Mouse (Mus musculus) hindbrain, embryonic 10.5 days (tissue): ENCODE results near the gene Cntrob. TPM values are rescaled to one million over a fixed set of nuclear protein-coding genes. Genes with fewer than 3 reads are reported as not detected.
A peak's percentile ranks its signal among the peaks of the same experiment; 100 is the strongest.
"Not testable (repeated sequence)": the region's sequence is repeated elsewhere in the genome, so short reads cannot be mapped to it uniquely, and the experiment has no call there.

Experiments used
- DNase-seq: peaks from one replicate; pipeline ENCODE4 v3.0.0-alpha.2; 2017; ENCODE audit warnings: low spot score
- H3K27ac ChIP-seq: fragments of 300-500 bp; sonication (generic); 2 replicates; pipeline ENCODE4 v1.5.1; 2016; ENCODE audit warnings: mild to moderate bottlenecking, moderate library complexity
- H3K27me3 ChIP-seq: fragments of 300-500 bp; sonication (generic); 2 replicates; pipeline ENCODE4 v1.6.1; 2016; ENCODE audit warnings: mild to moderate bottlenecking; ENCODE audit not compliant: poor library complexity, insufficient read depth, severe bottlenecking
- H3K36me3 ChIP-seq: fragments of 300-500 bp; sonication (generic); 2 replicates; pipeline ENCODE4 v1.6.1; 2016; ENCODE audit warnings: mild to moderate bottlenecking, moderate library complexity
- H3K4me1 ChIP-seq: fragments of 300-500 bp; sonication (generic); replicated peaks from 2 replicates; pipeline ENCODE4 v1.6.1; 2016; ENCODE audit warnings: mild to moderate bottlenecking
- H3K4me3 ChIP-seq: fragments of 300-500 bp; sonication (generic); 2 replicates; pipeline ENCODE4 v1.5.1; 2016; ENCODE audit warnings: mild to moderate bottlenecking, moderate library complexity
- H3K9me3 ChIP-seq: fragments of 300-500 bp; sonication (generic); 2 replicates; pipeline ENCODE4 v1.6.1; 2016; ENCODE audit warnings: mild to moderate bottlenecking, moderate library complexity
- WGBS: fragments of 180-500 bp; shearing (Covaris S2); methylation state at CpG from one replicate; pipeline ENCODE4 v1.1.7; 2016; 5-methylcytosine and 5-hydroxymethylcytosine counted together
- polyA plus RNA-seq: library from polyadenylated mRNA; unstranded; fragments of >200 nt; fragmentation: Nextera tagmentation; extraction: Ambion mirVana; gene quantifications from 2 replicates; pipeline ENCODE4 v1.2.1, GENCODE M21; 2016

The Cntrob gene
- polyA plus RNA-seq, 1 experiment from 2014 or later: 34.2 TPM

DNA sequence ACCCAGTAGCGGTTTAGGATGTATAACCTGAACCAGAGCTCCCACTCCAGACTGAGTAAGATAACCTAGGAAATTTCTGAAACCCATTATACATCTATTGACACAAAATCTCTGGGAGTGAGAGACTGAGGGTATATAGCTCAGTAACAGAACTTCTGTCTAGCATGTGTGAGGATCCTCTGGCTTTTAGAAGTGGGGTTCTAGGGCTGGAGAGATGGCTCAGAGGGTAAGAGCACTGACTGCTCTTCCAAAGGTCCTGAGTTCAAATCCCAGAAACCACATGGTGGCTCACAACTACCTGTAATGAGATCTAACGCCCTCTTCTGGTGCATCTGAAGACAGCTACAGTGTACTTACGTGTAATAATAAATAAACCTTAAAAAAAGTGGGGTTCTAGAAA, 5.6 kb downstream of the Cntrob start:
- DNase-seq, H3K4me3 ChIP-seq, H3K27ac ChIP-seq, H3K27me3 ChIP-seq, H3K9me3 ChIP-seq: not testable (repeated sequence)
- Histone ChIP-seq H3K36me3 (peaks cover 81% of the 10 kb centered on the region), H3K4me1 (peaks cover 20% of the 10 kb centered on the region)
- 86% methylated on average over 3 of the region's 3 CpGs for WGBS

DNA sequence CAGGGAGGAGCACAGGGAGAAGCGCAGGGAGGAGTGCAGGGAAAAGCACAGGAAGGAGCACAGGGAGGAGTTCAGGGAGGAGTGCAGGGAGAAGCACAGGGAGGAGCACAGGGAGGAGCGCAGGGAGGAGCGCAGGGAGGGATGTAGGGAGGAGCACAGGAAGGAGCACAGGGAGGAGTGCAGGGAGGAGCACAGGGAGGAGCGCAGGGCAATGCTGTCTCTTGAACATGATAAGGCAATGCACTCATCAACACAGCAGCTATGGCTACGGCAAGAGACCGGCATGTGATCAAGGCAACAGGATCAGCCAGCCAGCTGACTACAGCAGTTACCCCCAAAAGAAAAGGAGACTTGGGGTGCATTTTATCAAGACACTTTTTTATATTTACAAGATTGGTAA, 7.2 kb downstream of the Cntrob start:
- Histone ChIP-seq H3K27ac (no peak overlapping the region), H3K4me3 (no peak overlapping the region), H3K4me1 (0 out of 2 replicates have a peak, but pooled peaks cover 5% of the 10 kb centered on the region), H3K36me3 (peaks cover 97% of the 10 kb centered on the region), H3K27me3 (no peaks in the 10 kb centered on the region), H3K9me3 (no peaks in the 10 kb centered on the region)
- WGBS: 97% methylated on average over 6 of the region's 6 CpGs
- DNase-seq: no peak

DNA sequence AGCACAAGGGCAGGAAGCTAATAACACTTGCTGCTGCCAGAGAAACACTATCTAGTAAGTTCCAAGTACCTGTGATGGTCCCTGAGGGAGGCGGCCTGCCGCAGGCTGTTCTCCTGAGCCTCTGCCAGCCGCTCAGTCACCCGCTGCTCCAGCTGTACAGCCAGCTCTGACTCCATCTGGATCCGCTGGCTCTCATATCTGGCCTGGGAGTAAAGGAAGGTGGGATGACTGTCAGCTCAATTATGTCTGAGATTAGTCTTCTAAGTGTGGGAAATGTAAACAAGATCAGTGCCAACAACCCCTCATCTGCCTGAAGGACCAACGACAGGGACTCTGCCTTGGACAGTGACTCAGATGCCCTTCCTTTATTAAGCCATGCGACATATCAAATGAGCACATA, 12.3 kb downstream of the Cntrob start:
- WGBS: 88% methylated on average over 7 of the region's 7 CpGs
- Histone ChIP-seq H3K4me3 (no peak overlapping the region), H3K36me3 (peaks cover 100% of the 10 kb centered on the region), H3K4me1 (0 out of 2 replicates have a peak, but pooled peaks cover 2% of the 10 kb centered on the region), H3K27me3 (no peaks in the 10 kb centered on the region), H3K27ac (no peak overlapping the region), H3K9me3 (no peaks in the 10 kb centered on the region)
- DNase-seq: no peak

DNA sequence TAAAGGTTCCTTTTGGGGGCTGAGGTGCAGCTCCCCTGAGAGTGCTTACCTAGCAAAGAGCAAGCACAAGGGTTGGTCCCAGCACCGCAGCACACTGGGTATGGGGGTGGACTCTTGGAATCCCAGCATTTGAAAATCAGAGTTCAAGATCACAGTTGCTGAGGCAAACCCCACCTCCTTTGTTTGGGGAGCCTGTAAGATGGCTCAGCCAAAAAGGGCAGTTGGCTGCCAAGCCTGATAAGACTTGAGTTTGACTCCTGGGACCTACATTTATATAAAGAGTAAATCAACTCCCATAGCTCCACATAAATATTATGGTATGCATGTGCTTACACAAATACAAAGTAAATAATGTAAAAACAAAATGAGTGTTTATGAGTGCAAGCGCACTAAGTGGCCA, 17.5 kb downstream of the Cntrob start:
- WGBS: 94% methylated on average over 2 of the region's 2 CpGs
- Histone ChIP-seq H3K4me3 (no peak overlapping the region), H3K9me3 (no peaks in the 10 kb centered on the region), H3K27me3 (no peaks in the 10 kb centered on the region), H3K27ac (no peak overlapping the region), H3K4me1 (no peaks in the 10 kb centered on the region), H3K36me3 (peaks cover 99% of the 10 kb centered on the region)
- DNase-seq: no peak

DNA sequence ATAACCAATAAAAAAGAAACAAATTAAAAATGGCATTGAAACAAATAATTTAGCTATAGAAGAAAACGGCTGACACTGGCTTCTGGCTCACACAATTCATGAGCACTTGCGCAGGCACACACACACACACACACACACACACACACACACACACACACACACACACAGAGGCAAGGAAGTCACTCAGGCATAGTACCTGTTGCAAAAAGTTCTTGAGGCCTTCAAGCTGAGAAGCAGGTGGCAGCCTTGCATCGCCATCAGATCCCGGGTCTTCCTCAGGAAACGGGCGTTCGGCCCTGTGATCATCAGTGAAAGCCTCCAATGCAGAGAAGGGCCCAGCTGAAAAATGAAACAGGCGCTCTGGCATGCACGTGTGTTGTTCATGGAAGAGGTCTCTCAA, 18.3 kb downstream of the Cntrob start:
- DNase-seq: no peak
- no peaks in the 10 kb centered on the region for H3K9me3 ChIP-seq
- H3K4me1 ChIP-seq: no peaks in the 10 kb centered on the region
- H3K4me3 ChIP-seq: no peak overlapping the region
- WGBS: 91% methylated on average over 9 of the region's 9 CpGs
- peaks cover 99% of the 10 kb centered on the region for H3K36me3 ChIP-seq
- H3K27ac ChIP-seq: no peak overlapping the region
- no peaks in the 10 kb centered on the region for H3K27me3 ChIP-seq

DNA sequence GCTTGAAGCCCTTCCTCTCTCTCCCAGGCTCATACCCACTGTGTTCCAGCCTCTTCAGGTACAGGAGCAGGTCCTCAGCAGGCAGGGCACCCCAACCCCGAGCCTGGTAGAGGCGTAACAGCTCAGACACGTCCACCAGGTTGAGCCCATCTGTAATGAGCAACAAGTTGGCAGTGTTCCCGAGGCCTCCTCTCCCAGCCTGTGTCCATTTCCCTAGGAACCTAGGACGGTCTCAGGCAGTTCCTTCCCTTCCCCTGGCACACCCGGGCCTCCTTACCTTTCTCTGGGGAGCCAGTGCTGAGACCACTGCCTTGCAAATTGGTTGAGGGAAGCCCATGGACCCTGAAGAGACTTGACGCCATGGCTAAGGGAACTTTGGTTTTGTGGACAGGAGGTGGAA, 20.8 kb downstream of the Cntrob start:
- H3K4me1 ChIP-seq: no peaks in the 10 kb centered on the region
- peaks cover 97% of the 10 kb centered on the region for H3K36me3 ChIP-seq
- WGBS: 91% methylated on average over 7 of the region's 7 CpGs
- no peak overlapping the region for H3K27ac ChIP-seq
- no peak for DNase-seq
- H3K9me3 ChIP-seq: no peaks in the 10 kb centered on the region
- H3K4me3 ChIP-seq: no peak overlapping the region
- no peaks in the 10 kb centered on the region for H3K27me3 ChIP-seq

DNA sequence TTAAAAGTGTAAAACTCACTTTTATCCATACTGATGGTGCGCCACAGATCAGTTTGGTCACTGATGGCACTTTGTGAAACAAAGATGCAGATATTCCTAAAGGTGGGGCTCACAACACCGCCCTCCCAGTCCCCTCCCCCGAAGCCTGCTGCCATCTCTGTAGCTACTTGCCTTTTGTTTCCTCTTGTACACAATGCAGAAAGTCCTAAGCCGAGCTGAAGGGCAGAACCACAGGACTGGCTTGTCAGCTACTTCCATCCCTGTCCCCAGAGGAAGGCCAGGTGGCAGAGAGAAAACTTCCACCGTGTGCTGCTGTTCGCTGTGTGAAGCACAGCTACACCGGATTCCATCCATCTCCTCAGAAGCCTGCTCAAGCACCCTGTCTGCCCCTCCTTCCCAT, 25.3 kb downstream of the Cntrob start:
- Histone ChIP-seq H3K4me1 (no peaks in the 10 kb centered on the region), H3K36me3 (peaks cover 71% of the 10 kb centered on the region), H3K27ac (no peak overlapping the region), H3K9me3 (no peaks in the 10 kb centered on the region), H3K27me3 (no peaks in the 10 kb centered on the region), H3K4me3 (no peak overlapping the region)
- DNase-seq: no peak
- WGBS: 77% methylated on average over 7 of the region's 7 CpGs

DNA sequence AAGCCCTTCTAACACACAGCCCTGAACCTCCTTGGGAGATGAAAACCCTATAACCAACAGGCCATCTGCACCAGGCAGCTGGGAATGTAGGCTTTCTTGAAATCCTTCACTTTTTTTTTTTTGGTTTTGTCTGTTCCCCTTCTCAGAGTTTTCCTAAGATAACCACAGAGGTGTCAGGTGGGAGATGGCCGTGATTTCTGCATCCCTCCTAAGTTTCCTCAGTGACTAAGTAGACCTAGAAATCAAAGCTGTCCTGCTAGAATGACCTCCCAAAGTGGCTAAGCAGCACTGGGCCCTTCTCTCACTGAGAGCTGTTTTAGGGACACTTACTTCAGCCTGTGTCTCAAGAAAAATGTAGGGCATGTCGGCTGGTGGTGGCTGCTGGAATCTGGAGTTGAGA, 25.8 kb downstream of the Cntrob start:
- peaks cover 67% of the 10 kb centered on the region for H3K36me3 ChIP-seq
- H3K4me1 ChIP-seq: no peaks in the 10 kb centered on the region
- 89% methylated on average over 2 of the region's 2 CpGs for WGBS

DNA sequence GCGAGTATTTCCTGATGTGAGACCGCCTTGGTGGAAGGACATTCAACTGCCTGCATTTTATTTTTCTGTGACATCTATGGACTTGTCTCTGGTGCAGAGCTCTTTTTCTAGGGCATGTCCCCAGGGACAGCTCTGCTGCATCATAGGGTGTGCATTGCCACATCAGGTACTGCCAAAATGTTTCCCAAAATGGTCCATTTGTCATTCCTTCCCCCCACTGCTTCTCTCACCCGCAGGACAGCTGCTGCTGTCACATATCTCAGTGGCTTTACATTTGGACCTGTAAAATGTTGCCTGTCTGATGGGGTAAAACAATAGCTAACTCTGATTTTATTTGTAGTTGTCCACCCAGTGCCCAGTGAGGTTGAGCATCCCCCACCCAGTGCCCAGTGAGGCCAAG, 28.3 kb downstream of the Cntrob start:
- WGBS: 93% methylated on average over 3 of the region's 3 CpGs
- Histone ChIP-seq H3K4me3 (no peak overlapping the region), H3K27me3 (no peaks in the 10 kb centered on the region), H3K27ac (no peak overlapping the region), H3K9me3 (no peaks in the 10 kb centered on the region), H3K4me1 (no peaks in the 10 kb centered on the region), H3K36me3 (peaks cover 42% of the 10 kb centered on the region)
- no peak for DNase-seq

More for the DNA sequence above, 25.8 kb downstream of the Cntrob start:
- H3K27ac ChIP-seq: no peak overlapping the region
- DNase-seq: no peak
- H3K9me3 ChIP-seq: no peaks in the 10 kb centered on the region
- H3K4me3 ChIP-seq: no peak overlapping the region
- H3K27me3 ChIP-seq: no peaks in the 10 kb centered on the region

DNA sequence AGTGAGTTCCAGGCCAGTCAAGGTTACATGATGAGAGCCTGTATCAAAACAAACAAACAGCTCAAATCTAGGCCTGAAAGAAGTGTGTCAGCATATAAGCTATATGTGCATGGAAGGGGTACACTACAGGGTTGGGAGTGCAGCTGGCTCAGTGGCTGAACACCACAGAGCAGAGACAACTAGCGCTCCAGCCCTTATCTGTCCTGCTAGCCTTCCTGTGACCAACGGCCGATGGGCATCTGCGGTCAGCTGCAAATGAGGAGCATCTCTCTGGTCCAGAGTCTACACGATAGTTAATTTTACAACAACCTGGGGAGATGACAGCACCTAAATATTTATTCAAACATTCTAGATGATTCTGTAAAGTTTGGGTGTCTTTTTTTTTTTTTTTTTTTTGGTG, 32.5 kb downstream of the Cntrob start:
- no peak overlapping the region for H3K27ac ChIP-seq
- 98% methylated on average over 5 of the region's 5 CpGs for WGBS
- H3K36me3 ChIP-seq: peaks cover 5% of the 10 kb centered on the region; the same call in 1 of the 2 replicates
- no peaks in the 10 kb centered on the region for H3K4me1 ChIP-seq
- no peak overlapping the region for H3K4me3 ChIP-seq
- DNase-seq: no peak
- no peaks in the 10 kb centered on the region for H3K27me3 ChIP-seq
- no peaks in the 10 kb centered on the region for H3K9me3 ChIP-seq

DNA sequence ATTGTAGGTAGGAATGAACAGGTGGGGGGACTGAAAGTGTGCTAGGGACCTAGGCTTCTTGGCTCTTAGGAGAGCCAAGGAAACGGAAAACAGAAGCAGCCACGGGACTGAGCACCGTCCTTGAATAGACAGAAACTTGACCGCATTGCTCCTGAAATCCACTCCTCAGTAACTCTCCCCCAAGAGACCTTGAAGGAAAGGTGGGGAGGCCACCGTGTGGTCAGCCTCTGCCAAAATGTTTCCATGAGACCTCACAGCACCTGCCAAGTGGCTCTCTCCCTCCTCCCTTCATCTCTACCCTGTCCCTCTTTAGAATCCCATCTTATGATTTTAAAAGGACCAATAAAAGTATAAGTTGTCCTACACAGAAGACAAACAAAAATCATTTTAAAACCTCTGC, 46.3 kb downstream of the Cntrob start:
- H3K27ac ChIP-seq: no peak overlapping the region
- H3K36me3 ChIP-seq: no peaks in the 10 kb centered on the region
- no peaks in the 10 kb centered on the region; the same call in 1 of the 2 replicates for H3K27me3 ChIP-seq
- H3K4me3 ChIP-seq: no peak overlapping the region
- DNase-seq: no peak
- 74% methylated on average over 5 of the region's 5 CpGs for WGBS
- peaks cover 2% of the 10 kb centered on the region; the same call in 1 of the 2 replicates for H3K4me1 ChIP-seq
- H3K9me3 ChIP-seq: no peaks in the 10 kb centered on the region

GRCm38 (mm10) chr11:69276081-69276480, 47.5 kb downstream of the Cntrob start:
- Histone ChIP-seq H3K27ac (no peak overlapping the region), H3K4me3 (no peak overlapping the region), H3K36me3 (no peaks in the 10 kb centered on the region), H3K27me3 (peaks cover 1% of the 10 kb centered on the region), H3K4me1 (peaks cover 14% of the 10 kb centered on the region; the same call in 1 of the 2 replicates), H3K9me3 (no peaks in the 10 kb centered on the region)
- 68% methylated on average over 2 of the region's 2 CpGs for WGBS
- DNase-seq: no peak

- 86% methylated on average over 6 of the region's 6 CpGs for WGBS
- Histone ChIP-seq H3K27me3 (peaks cover 3% of the 10 kb centered on the region), H3K36me3 (no peaks in the 10 kb centered on the region)
Observed at GRCm38 (mm10) chr11:69275650-69276049, 47.9 kb downstream of the Cntrob start.

GRCm38 (mm10) chr11:69272122-69272740, 51.3 kb downstream of the Cntrob start:
- peaks cover 31% of the 10 kb centered on the region for H3K4me1 ChIP-seq
- H3K4me3 ChIP-seq: no peak overlapping the region
- no peak overlapping the region for H3K27ac ChIP-seq
- WGBS: 40% methylated on average over 16 of the region's 16 CpGs
- peaks cover 20% of the 10 kb centered on the region for H3K27me3 ChIP-seq
- H3K9me3 ChIP-seq: no peaks in the 10 kb centered on the region
- DNase-seq: peak; percentile 73
- no peaks in the 10 kb centered on the region for H3K36me3 ChIP-seq

More at GRCm38 (mm10) chr11:69275650-69276049, 47.9 kb downstream of the Cntrob start:
- no peak for DNase-seq
- Histone ChIP-seq H3K4me1 (peaks cover 16% of the 10 kb centered on the region; the same call in 1 of the 2 replicates), H3K9me3 (no peaks in the 10 kb centered on the region), H3K27ac (no peak overlapping the region), H3K4me3 (no peak overlapping the region)
